Mouse (Mus musculus): ENCODE data around the gene Pigm. TPM values are rescaled to one million over a fixed set of nuclear protein-coding genes. Genes with fewer than 3 reads are reported as not detected.

The Pigm gene
- total RNA-seq, 2 experiments from 2014 or later, result 15.3 to 16.2 TPM

GRCm38 (mm10) chr1:172409431-172409830 lies 33.1 kb downstream of the Pigm start:
- no peak for ATAC-seq (replicated peaks; ENCODE audit: poor library complexity)

GRCm38 (mm10) chr1:172410806-172411205 lies 34.5 kb downstream of the Pigm start:
- peak; percentile 76 for ATAC-seq (replicated peaks; ENCODE audit: poor library complexity)

GRCm38 (mm10) chr1:172412204-172412603 lies 35.9 kb downstream of the Pigm start:
- ATAC-seq (replicated peaks; ENCODE audit: poor library complexity), result peak; percentile 76

GRCm38 (mm10) chr1:172413491-172414230 lies 37.3 kb downstream of the Pigm start:
- no peak for ATAC-seq (replicated peaks; ENCODE audit: poor library complexity)

GRCm38 (mm10) chr1:172414231-172414585 lies 37.9 kb downstream of the Pigm start:
- ATAC-seq (replicated peaks; ENCODE audit: poor library complexity), result no peak

- ATAC-seq (replicated peaks; ENCODE audit: poor library complexity), result no peak
Measured at GRCm38 (mm10) chr1:172415061-172415460, 38.7 kb downstream of the Pigm start.

- ATAC-seq (replicated peaks; ENCODE audit: poor library complexity), result peak; percentile 74
Measured at GRCm38 (mm10) chr1:172418173-172418572, 41.8 kb downstream of the Pigm start.

- no peak for ATAC-seq (replicated peaks; ENCODE audit: poor library complexity)
Measured at GRCm38 (mm10) chr1:172418642-172419041, 42.3 kb downstream of the Pigm start.

- ATAC-seq (replicated peaks; ENCODE audit: poor library complexity), result no peak
Measured at GRCm38 (mm10) chr1:172420181-172420580, 43.8 kb downstream of the Pigm start.

- peak; percentile 98 for ATAC-seq (replicated peaks; ENCODE audit: poor library complexity)
Measured at GRCm38 (mm10) chr1:172423393-172423792, 47.0 kb downstream of the Pigm start.

GRCm38 (mm10) chr1:172426419-172426818 lies 50.1 kb downstream of the Pigm start:
- no peak for ATAC-seq (replicated peaks; ENCODE audit: poor library complexity)

GRCm38 (mm10) chr1:172427841-172428240 lies 51.5 kb downstream of the Pigm start:
- ATAC-seq (replicated peaks; ENCODE audit: poor library complexity), result no peak

- no peak for ATAC-seq (replicated peaks; ENCODE audit: poor library complexity)
Measured at GRCm38 (mm10) chr1:172428614-172429013, 52.3 kb downstream of the Pigm start.

GRCm38 (mm10) chr1:172430731-172431220 lies 54.4 kb downstream of the Pigm start:
- no peak for ATAC-seq (replicated peaks; ENCODE audit: poor library complexity)

GRCm38 (mm10) chr1:172431836-172432586 lies 55.7 kb downstream of the Pigm start:
- ATAC-seq (replicated peaks; ENCODE audit: poor library complexity), result no peak

GRCm38 (mm10) chr1:172432587-172432955 lies 56.2 kb downstream of the Pigm start:
- no peak for ATAC-seq (replicated peaks; ENCODE audit: poor library complexity)

GRCm38 (mm10) chr1:172433012-172433850 lies 56.9 kb downstream of the Pigm start:
- ATAC-seq (replicated peaks; ENCODE audit: poor library complexity), result no peak

All from megakaryocyte progenitor cell, adult 5-6 weeks (primary cell).